Mouse (Mus musculus): ENCODE data around the gene Fis1.
A peak's percentile ranks its signal among the peaks of the same experiment; 100 is the strongest.

The Fis1 gene

DNA sequence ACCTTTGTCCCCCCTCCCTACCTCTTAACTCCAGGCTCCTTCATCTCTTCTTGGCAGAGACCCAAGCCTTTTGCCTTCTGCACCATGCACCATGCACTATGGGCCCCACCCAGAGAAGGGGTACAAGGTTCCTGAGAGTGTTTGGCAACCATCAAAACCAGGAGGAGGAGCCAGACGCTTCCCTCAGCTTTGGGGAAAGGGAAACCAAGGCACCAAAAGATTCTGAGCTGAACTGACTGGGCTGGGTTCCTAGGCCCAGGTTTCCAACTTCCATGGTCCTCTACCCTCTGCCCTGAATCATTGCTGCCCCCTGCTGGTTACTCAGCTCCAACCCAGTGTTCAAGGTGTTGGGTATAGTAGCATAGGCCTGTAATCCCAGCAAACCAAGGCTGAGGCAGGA is 17.6 kb downstream of the Fis1 start:
- DNase-seq = peak; percentile 91

DNA sequence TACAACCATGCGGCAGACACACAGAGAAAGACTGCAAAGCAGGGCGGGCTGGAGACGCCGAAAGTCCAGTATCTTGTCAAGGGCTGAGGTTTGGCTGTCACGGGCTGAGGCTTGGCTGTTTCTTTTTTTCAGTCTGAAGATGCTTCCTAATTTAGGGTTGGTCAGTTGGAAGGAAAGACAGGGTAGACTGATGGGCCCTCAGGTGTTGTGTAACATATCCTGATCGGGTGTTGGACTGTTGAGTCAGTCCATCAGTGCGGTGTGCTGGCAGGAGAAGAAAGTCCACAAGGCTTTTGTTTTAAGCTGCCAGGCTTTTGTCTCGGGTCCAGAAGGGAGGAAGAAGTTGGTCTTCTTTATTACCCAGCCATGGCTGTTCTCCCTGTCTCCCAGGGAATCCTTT is 20.6 kb downstream of the Fis1 start:
- DNase-seq = no peak

DNA sequence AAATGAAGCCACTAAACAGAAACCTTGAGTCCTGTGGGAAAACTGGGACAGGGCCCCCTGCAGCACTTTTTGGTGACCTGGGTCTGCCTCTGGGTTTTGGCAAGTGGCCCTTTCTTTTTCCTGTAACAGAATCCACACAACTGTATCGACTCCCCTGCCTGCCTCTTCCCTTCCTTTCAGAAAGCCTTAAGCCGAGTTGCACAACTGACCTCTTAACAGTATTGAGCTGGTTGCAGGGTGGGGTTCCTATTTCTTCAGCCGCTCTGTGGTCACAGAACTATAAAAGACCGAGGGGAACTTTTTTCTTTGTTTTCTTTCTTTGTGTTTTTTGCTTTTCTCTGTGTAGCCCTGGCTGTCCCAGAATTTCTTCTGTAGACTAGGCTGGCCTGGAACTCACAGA is 24.7 kb downstream of the Fis1 start:
- DNase-seq = peak; percentile 64

DNA sequence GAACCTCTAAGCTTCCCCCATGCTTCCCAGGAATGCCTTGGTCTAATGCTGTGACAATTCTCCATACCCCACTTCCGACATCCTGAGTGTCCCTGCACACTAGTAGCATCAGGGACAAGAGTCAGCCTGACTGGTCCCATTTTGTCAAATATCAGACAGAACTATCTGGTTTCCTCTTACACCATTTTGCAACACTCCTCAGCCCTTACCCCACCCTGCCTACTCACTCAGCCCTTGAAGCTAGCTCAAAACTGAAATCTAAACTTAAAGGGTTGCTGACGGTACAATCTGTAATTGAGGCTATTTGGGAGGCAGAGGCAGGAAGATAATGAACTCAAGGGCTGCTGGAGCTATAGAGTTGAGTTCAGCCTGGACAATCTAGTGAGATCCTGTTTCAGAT is 26.7 kb downstream of the Fis1 start:
- DNase-seq = no peak

DNA sequence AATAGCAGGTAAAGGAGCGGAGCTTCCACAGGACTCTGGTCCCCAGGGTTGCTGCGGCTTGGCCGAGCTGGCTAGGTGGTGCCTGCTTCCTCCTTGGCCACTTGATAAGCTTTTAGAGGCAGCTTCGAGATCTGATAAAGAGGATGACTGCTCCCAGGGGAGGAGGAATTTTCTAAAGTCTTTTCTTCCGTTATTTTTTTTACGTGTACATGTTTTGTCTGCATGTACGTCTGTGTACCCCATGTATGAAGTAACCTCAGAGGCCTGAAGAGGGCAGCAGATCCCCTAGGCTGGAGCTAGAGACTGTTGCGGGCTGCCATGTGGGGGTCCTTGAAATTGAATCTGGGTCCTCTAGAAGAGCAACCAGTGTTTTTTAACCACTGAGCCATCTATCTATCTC is 27.9 kb downstream of the Fis1 start:
- DNase-seq = no peak

DNA sequence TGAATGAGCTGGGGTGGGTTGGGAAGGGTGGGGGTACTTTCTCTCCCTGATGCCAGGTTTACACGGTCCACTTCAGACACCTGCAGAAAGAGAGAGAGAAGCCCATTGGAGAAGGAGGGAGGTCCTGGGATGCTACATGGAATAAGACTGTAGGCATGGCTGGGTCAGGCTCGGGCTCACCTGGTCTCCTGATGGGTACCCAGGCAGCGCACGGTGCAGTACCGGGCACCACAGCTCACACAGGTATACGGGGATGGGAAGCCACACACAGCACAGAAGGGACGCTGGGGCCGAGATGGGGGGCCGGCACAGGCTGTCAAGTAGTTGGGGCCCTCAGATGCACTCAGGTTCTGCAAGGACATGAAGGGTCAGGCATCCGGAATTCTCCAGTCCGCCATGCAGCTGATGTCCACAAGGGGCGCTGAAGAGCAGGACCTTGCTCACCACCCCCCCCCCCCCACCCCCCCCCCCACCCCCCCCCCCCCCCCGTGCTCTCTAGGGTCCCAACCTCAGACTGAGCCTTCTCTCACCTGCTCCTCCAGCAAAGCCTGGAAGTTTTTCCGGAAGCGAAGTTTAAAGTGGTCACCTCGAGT is 29.4 kb downstream of the Fis1 start:
- DNase-seq = peak; percentile 63

DNA sequence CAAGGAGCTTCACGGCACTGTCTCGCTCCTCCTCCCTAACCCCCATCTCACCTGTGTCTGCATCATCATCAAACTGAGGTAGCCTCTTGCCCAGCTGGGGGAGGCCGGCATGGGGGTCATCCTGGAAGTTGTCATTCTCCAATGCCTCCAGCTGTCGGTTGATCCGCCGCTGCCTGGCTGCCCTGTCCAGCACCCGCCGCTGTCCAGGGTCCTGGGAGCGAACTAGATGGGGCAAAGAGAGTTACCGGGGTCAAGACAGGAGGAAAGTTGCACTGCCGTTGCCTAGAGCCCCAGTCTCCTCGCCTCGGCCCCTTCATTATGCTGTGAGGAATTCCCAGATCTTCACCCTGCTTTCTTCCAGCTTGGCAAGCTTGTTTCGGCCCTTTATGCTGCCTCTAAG is 31.8 kb downstream of the Fis1 start:
- no peak for DNase-seq

DNA sequence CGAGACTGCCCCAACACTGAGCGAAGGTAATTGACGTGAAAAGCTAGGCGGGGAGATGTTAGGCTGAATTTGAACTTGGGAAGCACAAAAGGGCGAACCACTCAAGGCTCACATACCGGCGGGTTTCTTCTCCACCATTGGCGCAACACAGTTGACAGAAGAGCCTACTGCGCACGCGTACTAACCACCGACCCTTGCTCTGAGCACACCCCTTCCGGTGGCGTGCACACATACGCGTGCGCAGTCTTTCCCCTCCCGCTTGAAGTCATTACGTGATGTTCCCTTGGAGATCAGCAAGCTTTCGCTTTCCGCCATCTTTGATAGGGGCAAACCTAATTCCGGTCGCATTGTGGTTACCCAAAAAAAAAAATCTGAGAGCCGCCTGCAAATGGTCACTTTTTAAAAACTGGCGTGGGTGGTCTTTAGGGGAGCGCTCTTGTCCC is 33.6 kb downstream of the Fis1 start, which contains the start of gene Plod3:
Gene Plod3, plus strand, starts transcription at position 325 of the 443 bp plus-strand sequence.
- DNase-seq = peak; percentile 99

DNA sequence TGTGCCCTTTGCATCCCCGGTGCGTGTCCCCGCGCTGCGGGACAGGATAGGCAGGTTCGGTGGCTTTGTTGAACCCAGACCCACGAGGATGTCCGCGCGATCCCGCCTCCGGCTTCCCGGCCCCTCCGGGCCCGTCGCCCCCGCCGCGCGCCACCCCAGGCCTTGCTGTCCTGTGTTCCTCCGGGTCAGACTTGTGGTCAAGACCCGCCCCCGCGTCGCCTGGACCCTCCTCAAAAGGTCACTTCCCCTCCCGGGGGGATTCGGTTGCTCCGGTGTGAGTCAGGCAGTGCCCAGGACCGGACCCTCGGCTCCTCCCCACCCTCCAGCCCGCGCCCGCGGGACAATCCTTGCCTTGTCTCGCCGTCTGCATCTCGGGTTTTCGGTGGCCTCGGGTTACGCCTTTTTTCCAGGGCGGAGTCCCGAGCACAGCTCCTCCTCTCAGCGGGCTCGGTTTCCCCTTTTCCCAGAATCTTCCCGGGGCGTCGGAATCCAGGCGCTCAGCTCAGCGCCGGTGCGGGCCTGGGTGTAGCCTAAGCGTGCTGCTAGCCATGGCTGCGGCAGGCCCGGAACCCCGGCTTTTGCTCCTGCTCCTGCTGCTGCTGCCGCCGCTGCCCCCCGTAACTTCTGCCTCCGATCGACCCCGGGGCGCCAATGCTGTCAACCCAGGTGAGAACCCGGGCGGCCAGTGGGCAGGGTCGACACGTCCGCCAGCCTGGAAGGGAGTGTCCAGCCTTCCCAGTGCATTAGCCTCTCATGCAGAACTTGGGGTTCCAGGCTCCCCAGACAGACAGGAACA is 34.3 kb downstream of the Fis1 start:
- peak; percentile 84 for DNase-seq

DNA sequence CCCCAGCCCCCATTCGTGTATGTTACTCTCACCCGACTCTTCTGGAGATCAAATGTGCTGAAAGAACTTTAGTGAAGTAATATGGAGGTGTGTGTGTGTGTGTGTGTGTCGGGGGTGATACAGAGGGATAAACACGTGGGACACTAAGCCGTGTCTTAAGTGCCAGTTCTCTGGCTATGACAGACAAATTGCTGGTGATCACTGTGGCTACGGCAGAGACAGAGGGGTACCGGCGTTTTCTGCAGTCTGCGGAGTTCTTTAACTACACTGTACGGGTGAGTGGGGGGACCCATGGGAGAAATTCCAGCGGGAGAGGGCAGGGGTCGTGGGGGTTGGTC is 34.8 kb downstream of the Fis1 start, which contains the start of gene Znhit1:
Gene Znhit1, minus strand, starts transcription at position 88 of the 338 bp plus-strand sequence.
- no peak for DNase-seq

DNA sequence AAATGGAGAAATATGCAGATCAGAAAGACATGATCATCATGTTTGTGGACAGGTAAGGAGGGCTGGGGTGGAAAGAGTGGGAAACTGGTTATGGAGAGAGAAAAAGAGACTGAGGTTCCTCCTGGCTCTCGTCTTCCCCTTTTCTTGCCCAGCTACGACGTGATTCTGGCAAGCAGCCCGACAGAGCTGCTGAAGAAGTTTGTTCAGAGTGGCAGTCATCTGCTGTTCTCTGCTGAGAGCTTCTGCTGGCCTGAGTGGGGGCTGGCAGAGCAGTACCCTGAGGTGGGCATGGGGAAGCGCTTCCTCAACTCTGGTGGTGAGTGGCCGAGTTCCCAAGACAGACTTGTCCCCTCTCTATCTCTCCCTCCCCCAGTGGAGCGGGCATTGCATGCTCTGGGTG is 35.3 kb downstream of the Fis1 start:
- DNase-seq = peak; percentile 55

DNA sequence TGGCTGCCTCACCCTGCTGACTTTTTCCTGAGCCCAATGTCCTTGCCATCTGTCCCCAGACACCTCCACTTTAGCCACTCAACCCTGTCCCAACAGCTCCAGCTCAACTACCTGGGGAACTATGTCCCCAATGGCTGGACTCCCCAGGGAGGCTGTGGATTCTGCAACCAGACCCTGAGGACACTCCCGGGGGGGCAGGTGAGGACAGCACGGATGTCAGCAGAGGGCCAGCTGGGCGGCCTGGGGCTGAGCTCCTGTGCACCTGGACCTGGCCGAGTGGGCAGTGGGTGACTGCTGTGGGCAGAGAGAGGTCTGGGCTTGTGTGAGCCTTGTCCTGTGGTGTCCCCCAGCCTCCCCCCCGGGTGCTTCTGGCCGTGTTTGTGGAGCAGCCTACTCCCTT is 36.7 kb downstream of the Fis1 start:
- DNase-seq = no peak

DNA sequence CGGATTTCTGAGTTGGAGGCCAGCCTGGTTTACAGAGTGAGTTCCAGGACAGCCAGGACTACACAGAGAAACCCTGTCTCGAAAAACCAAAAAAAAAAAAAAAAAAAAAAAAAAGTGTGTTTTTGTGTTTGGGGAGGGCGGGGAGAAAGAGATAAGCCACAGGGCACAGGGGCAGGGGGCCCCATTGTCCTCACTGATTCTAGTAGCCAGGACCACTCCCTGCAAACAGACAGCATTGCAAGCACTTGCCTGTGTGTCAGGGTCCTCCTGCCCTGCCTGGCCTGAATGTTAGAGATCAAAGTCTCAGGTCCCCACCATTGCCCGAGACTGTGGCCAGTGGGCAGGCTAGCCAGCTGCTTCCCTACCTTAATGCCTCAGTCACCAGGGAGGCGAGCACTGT is 46.4 kb downstream of the Fis1 start:
- no peak for DNase-seq

DNA sequence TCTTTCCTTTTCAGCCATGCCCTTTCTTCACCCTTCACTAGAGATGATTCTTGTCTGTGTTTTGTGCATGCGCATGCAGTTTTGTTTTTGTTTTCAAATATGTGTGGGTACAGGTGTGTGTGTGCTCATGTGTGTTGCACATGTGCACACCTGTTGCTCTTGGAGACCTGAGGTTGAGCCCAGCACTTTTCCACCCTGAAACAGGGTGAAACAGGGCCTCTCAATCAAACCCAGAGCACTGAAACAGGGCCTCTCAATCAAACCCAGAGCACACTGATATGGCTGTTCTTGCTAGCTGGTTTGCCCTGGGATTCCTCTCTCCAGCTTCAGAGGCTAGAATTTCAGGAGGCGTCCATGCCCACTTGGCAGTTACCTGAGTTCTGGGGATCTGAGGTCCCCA is 47.5 kb downstream of the Fis1 start:
- DNase-seq = no peak

DNA sequence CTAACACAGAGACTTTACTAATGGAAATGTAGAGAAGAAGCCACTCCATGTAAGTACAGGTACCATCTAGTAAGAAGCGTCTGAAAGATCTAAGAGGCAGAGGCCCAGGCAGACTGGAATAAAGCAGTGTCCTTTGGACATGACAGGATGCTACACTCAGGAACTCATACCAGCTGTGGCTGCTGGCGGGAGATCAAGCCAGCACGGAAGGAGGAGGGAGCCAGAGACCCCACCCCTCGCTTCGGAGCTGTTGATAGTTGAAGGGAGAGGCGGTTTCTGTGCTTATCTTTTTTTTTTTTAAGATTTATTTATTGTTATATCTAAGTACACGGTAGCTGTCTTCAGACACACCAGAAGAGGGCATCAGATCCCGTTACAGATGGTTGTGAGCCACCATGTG is 54.2 kb downstream of the Fis1 start:
- DNase-seq = no peak

DNA sequence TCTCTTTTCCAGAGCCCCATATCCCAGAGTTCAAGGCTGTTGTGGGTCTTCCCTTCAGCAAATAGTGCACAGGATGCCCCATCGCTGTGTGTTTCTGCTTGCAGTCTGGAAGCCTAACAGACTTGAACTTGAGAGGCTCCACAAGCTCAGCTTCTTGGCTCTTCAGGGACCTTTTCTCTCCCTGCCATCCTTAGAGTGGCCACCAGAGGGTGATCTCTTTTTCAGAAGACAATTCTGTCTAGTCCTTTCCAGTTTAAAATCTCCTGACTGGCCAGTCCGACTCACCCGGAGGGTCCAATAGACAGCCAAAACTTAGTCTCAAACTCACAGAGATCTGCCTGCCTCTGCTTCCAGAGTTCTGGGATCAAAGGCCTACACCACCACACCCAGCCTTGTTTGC is 56.9 kb downstream of the Fis1 start:
- peak; percentile 61 for DNase-seq

DNA sequence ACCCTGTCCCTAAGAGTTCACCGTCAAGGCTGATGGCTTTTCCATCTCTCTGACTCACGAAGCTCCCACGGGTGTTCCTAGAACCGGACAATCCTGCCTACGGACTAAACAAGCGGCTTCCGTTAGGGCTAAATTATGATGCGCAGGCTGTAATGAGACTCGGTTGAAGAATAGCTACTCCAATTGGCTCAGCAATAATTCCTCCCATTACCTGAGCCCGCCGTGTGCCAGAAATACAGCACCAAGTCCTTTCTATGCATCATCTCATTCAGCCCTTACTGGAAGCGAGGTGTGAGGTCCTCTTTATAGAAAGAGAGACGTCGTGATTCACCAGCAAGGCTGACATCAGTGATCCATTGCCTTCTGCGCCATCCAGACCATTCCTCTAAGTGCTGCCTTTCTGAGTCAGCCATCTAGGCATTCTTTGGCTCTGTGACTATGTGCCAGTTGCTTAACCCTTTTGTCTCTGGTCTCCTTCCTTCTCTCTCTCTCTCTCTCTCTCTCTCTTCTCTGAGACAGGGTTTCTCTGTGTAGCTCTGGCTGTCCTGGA is 59.4 kb downstream of the Fis1 start:
- DNase-seq = no peak

All from lung, postnatal 36 days (tissue).